Mouse (Mus musculus) C2C12 (cell line): ENCODE data around the gene Kifc5b.

Experiments
- CEBPB ChIP-seq: IDR thresholded peaks from one replicate; pipeline ENCODE4 v1.6.1; 2011; ENCODE audit warnings: low read depth, mild to moderate bottlenecking, control low read depth, moderate library complexity
- CTCF ChIP-seq: IDR thresholded peaks from one replicate; pipeline ENCODE4 v1.5.1; 2011; ENCODE audit not compliant: control insufficient read depth, insufficient read depth, insufficient read length
- MAX ChIP-seq: IDR thresholded peaks from one replicate; pipeline ENCODE4 v1.6.1; 2011; ENCODE audit warnings: mild to moderate bottlenecking, control low read depth
- MYOG ChIP-seq: IDR thresholded peaks from one replicate; pipeline ENCODE4 v1.6.1; 2011; ENCODE audit not compliant: control insufficient read depth, insufficient read length; ENCODE audit errors: extremely low read depth
- USF1 ChIP-seq: IDR thresholded peaks from one replicate; pipeline ENCODE4 v1.6.1; 2011; ENCODE audit warnings: low read depth, mild to moderate bottlenecking, control low read depth, moderate library complexity

DNA sequence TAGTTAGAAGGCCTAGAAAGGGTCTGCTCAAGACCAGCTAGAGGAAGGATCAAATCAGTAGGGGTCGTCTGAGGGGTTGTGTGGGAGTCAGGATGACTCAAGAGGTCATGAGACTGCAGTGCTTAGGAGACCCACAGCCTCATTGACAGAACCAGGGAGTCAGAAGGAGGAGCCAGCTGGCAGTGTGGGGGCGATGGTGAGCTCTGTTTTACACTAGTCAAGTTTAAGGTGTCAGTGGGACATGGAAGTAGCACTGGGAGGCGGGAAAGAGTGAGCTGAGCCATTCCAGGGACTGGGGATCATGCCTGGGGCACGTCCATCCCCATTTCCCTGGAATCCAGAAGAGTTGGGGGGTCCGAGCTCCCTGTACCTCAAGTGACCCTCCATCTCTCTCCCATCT, 42.0 kb downstream of the Kifc5b start:
- TF ChIP-seq CTCF (no peak), MYOG (no peak), USF1 (no peak), MAX (no peak), CEBPB (no peak)
